Mouse (Mus musculus) testis, adult 2 months (tissue): ENCODE results near the gene Ccl17. TPM values are rescaled to one million over a fixed set of nuclear protein-coding genes. Genes with fewer than 3 reads are reported as not detected.

ENCODE experiments used
- H3K27ac ChIP-seq: fragments of 200-500 bp; 2 replicates; pipeline ENCODE4 v1.5.1; 2012; ENCODE audit warnings: low read depth, low read length; ENCODE audit not compliant: control insufficient read depth, insufficient read depth
- H3K27me3 ChIP-seq: fragments of 200-500 bp; 2 replicates; pipeline ENCODE4 v1.6.1; 2012; ENCODE audit warnings: mild to moderate bottlenecking, low read length, moderate library complexity; ENCODE audit not compliant: control insufficient read depth, insufficient read depth
- H3K36me3 ChIP-seq: fragments of 200-500 bp; 2 replicates; pipeline ENCODE4 v1.6.1; 2012; ENCODE audit warnings: mild to moderate bottlenecking, low read length; ENCODE audit not compliant: control insufficient read depth, insufficient read depth
- H3K4me1 ChIP-seq: fragments of 200-500 bp; 2 replicates; pipeline ENCODE4 v1.6.1; 2012; ENCODE audit warnings: low read length; ENCODE audit not compliant: control insufficient read depth, insufficient read depth
- H3K4me3 ChIP-seq: fragments of 200-500 bp; 2 replicates; pipeline ENCODE4 v1.5.1; 2012; ENCODE audit warnings: low read depth, mild to moderate bottlenecking, low read length, moderate library complexity, mixed read lengths; ENCODE audit not compliant: control insufficient read depth
- CTCF ChIP-seq: fragments of 200-500 bp; IDR thresholded peaks from 2 replicates; pipeline ENCODE4 v1.5.1; 2012; ENCODE audit warnings: low read depth, mild to moderate bottlenecking, inconsistent platforms, low read length, moderate library complexity; ENCODE audit not compliant: control insufficient read depth, insufficient read depth, insufficient replicate concordance
- POLR2A ChIP-seq: fragments of 200-500 bp; IDR thresholded peaks from 2 replicates; pipeline ENCODE4 v1.6.1; 2012; ENCODE audit warnings: low read depth, mild to moderate bottlenecking, inconsistent platforms, low read length, moderate library complexity; ENCODE audit not compliant: control insufficient read depth
- polyA plus RNA-seq: library from polyadenylated mRNA; depleted of rRNA; stranded (reverse); fragments of >200 nt; gene quantifications from 2 replicates; pipeline ENCODE4 v1.2.3, GENCODE M21; 2012

Gene Ccl17
- polyA plus RNA-seq, 1 experiment, result 2.0 TPM

GRCm38 (mm10) chr8:94804546-94805340 lies 5.5 kb upstream of the Ccl17 start:
- Histone ChIP-seq H3K4me3 (no peak overlapping the region), H3K27me3 (no peaks in the 10 kb centered on the region), H3K27ac (no peak overlapping the region), H3K4me1 (no peaks in the 10 kb centered on the region), H3K36me3 (no peaks in the 10 kb centered on the region)
- TF ChIP-seq CTCF (no peak), POLR2A (no peak)

- H3K36me3 ChIP-seq, result no peaks in the 10 kb centered on the region
- H3K27ac ChIP-seq, result no peak overlapping the region
- no peak overlapping the region for H3K4me3 ChIP-seq
- TF ChIP-seq CTCF (no peak), POLR2A (no peak)
- H3K4me1 ChIP-seq, result no peaks in the 10 kb centered on the region
- no peaks in the 10 kb centered on the region for H3K27me3 ChIP-seq
These were observed 4.4 kb upstream of the Ccl17 start for GRCm38 (mm10) chr8:94805811-94806210.

- H3K27me3 ChIP-seq, result no peaks in the 10 kb centered on the region
- H3K36me3 ChIP-seq, result no peaks in the 10 kb centered on the region
- H3K27ac ChIP-seq, result peak overlapping the region; percentile 54
- peaks cover 1% of the 10 kb centered on the region; the same call in 1 of the 2 replicates for H3K4me1 ChIP-seq
- no peak overlapping the region; the same call in 1 of the 2 replicates for H3K4me3 ChIP-seq
- TF ChIP-seq POLR2A, result no peak
- TF ChIP-seq CTCF, result no peak
These were observed 2.7 kb upstream of the Ccl17 start for GRCm38 (mm10) chr8:94807506-94807905.

- H3K4me3 ChIP-seq, result no peak overlapping the region
- TF ChIP-seq POLR2A, result no peak
- TF ChIP-seq CTCF, result no peak
- no peaks in the 10 kb centered on the region for H3K27me3 ChIP-seq
- H3K4me1 ChIP-seq, result peaks cover 3% of the 10 kb centered on the region; the same call in 1 of the 2 replicates
- no peaks in the 10 kb centered on the region for H3K36me3 ChIP-seq
- no peak overlapping the region for H3K27ac ChIP-seq
These were observed 1.9 kb upstream of the Ccl17 start for GRCm38 (mm10) chr8:94808372-94808771.

- Histone ChIP-seq H3K27ac (peak overlapping the region; percentile 12; the same call in 1 of the 2 replicates), H3K27me3 (no peaks in the 10 kb centered on the region), H3K4me3 (no peak overlapping the region), H3K4me1 (peaks cover 3% of the 10 kb centered on the region; the same call in 1 of the 2 replicates), H3K36me3 (no peaks in the 10 kb centered on the region)
- TF ChIP-seq POLR2A, result no peak
- no peak for TF ChIP-seq CTCF
These were observed 602 bp downstream of the Ccl17 start for GRCm38 (mm10) chr8:94810855-94811254.

GRCm38 (mm10) chr8:94811654-94812053 lies 1.4 kb downstream of the Ccl17 start:
- no peaks in the 10 kb centered on the region for H3K27me3 ChIP-seq
- H3K27ac ChIP-seq, result no peak overlapping the region
- H3K4me3 ChIP-seq, result no peak overlapping the region
- peaks cover 3% of the 10 kb centered on the region; the same call in 1 of the 2 replicates for H3K4me1 ChIP-seq
- TF ChIP-seq CTCF (no peak), POLR2A (no peak)
- H3K36me3 ChIP-seq, result no peaks in the 10 kb centered on the region

- peak overlapping the region; percentile 41; the same call in 1 of the 2 replicates for H3K27ac ChIP-seq
- H3K36me3 ChIP-seq, result no peaks in the 10 kb centered on the region
These were observed 2.4 kb downstream of the Ccl17 start for GRCm38 (mm10) chr8:94812645-94813098.

More at GRCm38 (mm10) chr8:94812645-94813098, 2.4 kb downstream of the Ccl17 start:
- Histone ChIP-seq H3K4me3 (no peak overlapping the region), H3K27me3 (no peaks in the 10 kb centered on the region), H3K4me1 (peaks cover 3% of the 10 kb centered on the region; the same call in 1 of the 2 replicates)
- TF ChIP-seq CTCF (peak; percentile 10; the same call in 1 of the 2 replicates), POLR2A (no peak)
